7 mouse cellular contexts compared by ENCODE assay signal in genomic region chr7:142474799-142475198, GRCm38 (mm10). TPM values are rescaled to one million over a fixed set of nuclear protein-coding genes. Genes with fewer than 3 reads are reported as not detected.
DNase-seq lines count a peak whose midpoint lies in the region; ATAC-seq lines count a peak whose summit lies in the region.

No protein-coding gene starts in this region.

- no peak overlapping the region for H3K9ac ChIP-seq in heart, embryonic 12.5 days
- 0 out of 2 replicates have a peak overlapping the region, but pooled peaks have one; percentile 5 for H3K9ac ChIP-seq in limb, embryonic 13.5 days

- H3K27me3 ChIP-seq in heart, embryonic 12.5 days (replicated peaks), result no peaks in the 10 kb centered on the region
- H3K27me3 ChIP-seq in limb, embryonic 13.5 days, result no peaks in the 10 kb centered on the region

- WGBS in heart, embryonic 12.5 days, result 75% methylated on average over 14 of the region's 14 CpGs
- 78% methylated on average over 14 of the region's 14 CpGs for WGBS in limb, embryonic 13.5 days

- H3K4me1 ChIP-seq in heart, embryonic 12.5 days (replicated peaks), result peaks cover 83% of the 10 kb centered on the region
- H3K4me1 ChIP-seq in limb, embryonic 13.5 days, result peaks cover 73% of the 10 kb centered on the region

- H3K9me3 ChIP-seq in heart, embryonic 12.5 days (replicated peaks), result no peaks in the 10 kb centered on the region
- no peaks in the 10 kb centered on the region for H3K9me3 ChIP-seq in limb, embryonic 13.5 days

- peak; percentile 47 for DNase-seq in ovary, postnatal 36 days (ENCODE audit: low spot score)
- DNase-seq in ovary, adult 18-20 months (ENCODE audit: low spot score), result no peak
- peak; percentile 70 for DNase-seq in urinary bladder, postnatal 14 days (ENCODE audit: low spot score)
- DNase-seq in neural tube, embryonic 10.5 days (ENCODE audit: extremely low spot score, low spot score), result no peak
- no peak for DNase-seq in adrenal gland, postnatal 10 days

- no peaks in the 10 kb centered on the region for H3K36me3 ChIP-seq in heart, embryonic 12.5 days
- H3K36me3 ChIP-seq in limb, embryonic 13.5 days, result no peaks in the 10 kb centered on the region

- H3K27ac ChIP-seq in heart, embryonic 12.5 days (ENCODE audit: poor library complexity, severe bottlenecking), result no peak overlapping the region
- no peak overlapping the region for H3K27ac ChIP-seq in limb, embryonic 13.5 days

- no peak overlapping the region for H3K4me3 ChIP-seq in heart, embryonic 12.5 days
- H3K4me3 ChIP-seq in limb, embryonic 13.5 days, result no peak overlapping the region

- H3K4me2 ChIP-seq in heart, embryonic 12.5 days, result no peak overlapping the region
- H3K4me2 ChIP-seq in limb, embryonic 13.5 days (replicated peaks), result peak overlapping the region; percentile 23; the same call in 1 of the 2 replicates

- ATAC-seq in heart, embryonic 12.5 days (ENCODE audit: insufficient number of reproducible peaks, low FRiP score), result peak; percentile 26; the same call in 1 of the 2 replicates
- ATAC-seq in limb, embryonic 13.5 days (ENCODE audit: low FRiP score, low read depth), result no peak

RNA-seq across cellular contexts. Expression of gene Lsp1, which starts 14.2 kb away (rescaled TPM):
- 33.4 and 38.4 TPM in 2 replicates for polyA plus RNA-seq in heart, embryonic 12.5 days (2016; fragmentation: Nextera tagmentation; extraction: Ambion mirVana)
- polyA plus RNA-seq in limb, embryonic 13.5 days (2015; fragmentation: Nextera tagmentation; extraction: Ambion mirVana), result 46.3 and 49.8 TPM in 2 replicates
- total RNA-seq in adrenal gland, postnatal 10 days (2021), result 10 to 100 TPM; 26.7 to 39.3 TPM

RNA-seq across cellular contexts. Expression of gene Tnnt3, which starts 23.8 kb away (rescaled TPM):
- polyA plus RNA-seq in heart, embryonic 12.5 days (2016; fragmentation: Nextera tagmentation; extraction: Ambion mirVana), result 6.4 and 9.3 TPM in 2 replicates
- polyA plus RNA-seq in limb, embryonic 13.5 days (2015; fragmentation: Nextera tagmentation; extraction: Ambion mirVana), result 60.9 and 62.3 TPM in 2 replicates
- total RNA-seq in adrenal gland, postnatal 10 days (2021), result 1,000 to 10,000 TPM in 1 of 2 experiments, 100 to 1,000 TPM in 1; 272 to 1,179 TPM

RNA-seq across cellular contexts. Expression of gene Tnni2, which starts 33.2 kb away (rescaled TPM):
- polyA plus RNA-seq in heart, embryonic 12.5 days (2016; fragmentation: Nextera tagmentation; extraction: Ambion mirVana), result 50.6 and 53.5 TPM in 2 replicates
- polyA plus RNA-seq in limb, embryonic 13.5 days (2015; fragmentation: Nextera tagmentation; extraction: Ambion mirVana), result 45.2 and 47.5 TPM in 2 replicates
- 100 to 1,000 TPM; 196 to 793 TPM for total RNA-seq in adrenal gland, postnatal 10 days (2021)

RNA-seq across cellular contexts. Expression of gene Syt8, which starts 40.1 kb away (rescaled TPM):
- 0.28 and 0.57 TPM in 2 replicates for polyA plus RNA-seq in heart, embryonic 12.5 days (2016; fragmentation: Nextera tagmentation; extraction: Ambion mirVana)
- polyA plus RNA-seq in limb, embryonic 13.5 days (2015; fragmentation: Nextera tagmentation; extraction: Ambion mirVana), result 1.2 and 1.4 TPM in 2 replicates
- total RNA-seq in adrenal gland, postnatal 10 days (2021), result not detected

RNA-seq across cellular contexts. Expression of gene Mrpl23, which starts 57.7 kb away (rescaled TPM):
- polyA plus RNA-seq in heart, embryonic 12.5 days (2016; fragmentation: Nextera tagmentation; extraction: Ambion mirVana), result 12.0 and 15.2 TPM in 2 replicates
- polyA plus RNA-seq in limb, embryonic 13.5 days (2015; fragmentation: Nextera tagmentation; extraction: Ambion mirVana), result 27.3 and 35.1 TPM in 2 replicates
- total RNA-seq in adrenal gland, postnatal 10 days (2021), result 10 to 100 TPM in 1 of 2 experiments, 1 to 10 TPM in 1; 5.1 to 15.8 TPM

Comparison
In these comparisons a context has a peak if more than half of its experiments do, and no peak if none do; other contexts are left out.
1. DNase-seq: peak in ovary, postnatal 36 days (single experiment) and urinary bladder, postnatal 14 days (single experiment); none in ovary, adult 18-20 months (single experiment), neural tube, embryonic 10.5 days (single experiment) and adrenal gland, postnatal 10 days (single experiment).